Mouse (Mus musculus): ENCODE measurements at regions not wholly inside any gene's neighbourhood (a gene's known extent, or its start where the extent isn't known, plus 50 kb on each side); places are given as distances from the start of the nearest gene placed in this dataset.
"Not testable (repeated sequence)": the region's sequence is repeated elsewhere in the genome, so short reads cannot be mapped to it uniquely, and the experiment has no call there.

- TF ChIP-seq CTCF (IDR thresholded peaks at IDR 0.05; ENCODE audit: borderline replicate concordance, extremely low read depth, insufficient read depth, insufficient read length) = no peak
- TF ChIP-seq POLR2A (IDR thresholded peaks at IDR 0.05; ENCODE audit: borderline replicate concordance, extremely low read depth, insufficient read depth, insufficient read length, poor library complexity, severe bottlenecking) = no peak
- no peak for DNase-seq (ENCODE audit: low read depth)
Measured at GRCm38 (mm10) chr4:124393595-124393994, 217.0 kb downstream of the 3100002H09Rik start.

GRCm38 (mm10) chr4:124389067-124389466, 221.5 kb downstream of the 3100002H09Rik start:
- no peak for TF ChIP-seq CTCF (IDR thresholded peaks at IDR 0.05; ENCODE audit: borderline replicate concordance, extremely low read depth, insufficient read depth, insufficient read length)
- no peak for TF ChIP-seq POLR2A (IDR thresholded peaks at IDR 0.05; ENCODE audit: borderline replicate concordance, extremely low read depth, insufficient read depth, insufficient read length, poor library complexity, severe bottlenecking)
- DNase-seq (ENCODE audit: low read depth) = no peak

GRCm38 (mm10) chr4:124385106-124386055, 225.2 kb downstream of the 3100002H09Rik start:
- peak; percentile 11 for DNase-seq (ENCODE audit: low read depth)
- TF ChIP-seq POLR2A (IDR thresholded peaks at IDR 0.05; ENCODE audit: borderline replicate concordance, extremely low read depth, insufficient read depth, insufficient read length, poor library complexity, severe bottlenecking) = no peak
- TF ChIP-seq CTCF (IDR thresholded peaks at IDR 0.05; ENCODE audit: borderline replicate concordance, extremely low read depth, insufficient read depth, insufficient read length) = no peak

GRCm38 (mm10) chr4:124376504-124376903, 234.1 kb downstream of the 3100002H09Rik start:
- no peak for TF ChIP-seq POLR2A (IDR thresholded peaks at IDR 0.05; ENCODE audit: borderline replicate concordance, extremely low read depth, insufficient read depth, insufficient read length, poor library complexity, severe bottlenecking)
- TF ChIP-seq CTCF (IDR thresholded peaks at IDR 0.05; ENCODE audit: borderline replicate concordance, extremely low read depth, insufficient read depth, insufficient read length) = no peak
- no peak for DNase-seq (ENCODE audit: low read depth)

GRCm38 (mm10) chr4:124375581-124375980, 235.0 kb downstream of the 3100002H09Rik start:
- no peak for TF ChIP-seq POLR2A (IDR thresholded peaks at IDR 0.05; ENCODE audit: borderline replicate concordance, extremely low read depth, insufficient read depth, insufficient read length, poor library complexity, severe bottlenecking)
- no peak for TF ChIP-seq CTCF (IDR thresholded peaks at IDR 0.05; ENCODE audit: borderline replicate concordance, extremely low read depth, insufficient read depth, insufficient read length)
- peak; percentile 66 for DNase-seq (ENCODE audit: low read depth)

- no peak for DNase-seq (ENCODE audit: low read depth)
- TF ChIP-seq POLR2A (IDR thresholded peaks at IDR 0.05; ENCODE audit: borderline replicate concordance, extremely low read depth, insufficient read depth, insufficient read length, poor library complexity, severe bottlenecking) (no peak), CTCF (IDR thresholded peaks at IDR 0.05; ENCODE audit: borderline replicate concordance, extremely low read depth, insufficient read depth, insufficient read length) (no peak)
Measured at GRCm38 (mm10) chr4:124368831-124369230, 241.8 kb downstream of the 3100002H09Rik start.

GRCm38 (mm10) chr4:124368085-124368484, 242.5 kb downstream of the 3100002H09Rik start:
- TF ChIP-seq POLR2A (IDR thresholded peaks at IDR 0.05; ENCODE audit: borderline replicate concordance, extremely low read depth, insufficient read depth, insufficient read length, poor library complexity, severe bottlenecking) = no peak
- no peak for TF ChIP-seq CTCF (IDR thresholded peaks at IDR 0.05; ENCODE audit: borderline replicate concordance, extremely low read depth, insufficient read depth, insufficient read length)
- peak; percentile 50 for DNase-seq (ENCODE audit: low read depth)

GRCm38 (mm10) chr4:124360578-124360908, 250.1 kb downstream of the 3100002H09Rik start:
- TF ChIP-seq POLR2A (IDR thresholded peaks at IDR 0.05; ENCODE audit: borderline replicate concordance, extremely low read depth, insufficient read depth, insufficient read length, poor library complexity, severe bottlenecking) (no peak), CTCF (IDR thresholded peaks at IDR 0.05; ENCODE audit: borderline replicate concordance, extremely low read depth, insufficient read depth, insufficient read length) (no peak)
- no peak for DNase-seq (ENCODE audit: low read depth)

- DNase-seq (ENCODE audit: low read depth) = peak; percentile 89
- TF ChIP-seq CTCF (IDR thresholded peaks at IDR 0.05; ENCODE audit: borderline replicate concordance, extremely low read depth, insufficient read depth, insufficient read length) (no peak), POLR2A (IDR thresholded peaks at IDR 0.05; ENCODE audit: borderline replicate concordance, extremely low read depth, insufficient read depth, insufficient read length, poor library complexity, severe bottlenecking) (no peak)
Measured at GRCm38 (mm10) chr4:124359707-124360577, 250.7 kb downstream of the 3100002H09Rik start.

- DNase-seq (ENCODE audit: low read depth) = not testable (repeated sequence)
Measured at GRCm38 (mm10) chr4:124358456-124358855, 252.1 kb downstream of the 3100002H09Rik start.

GRCm38 (mm10) chr4:124350361-124350760, 260.2 kb downstream of the 3100002H09Rik start:
- DNase-seq (ENCODE audit: low read depth) = no peak
- TF ChIP-seq POLR2A (IDR thresholded peaks at IDR 0.05; ENCODE audit: borderline replicate concordance, extremely low read depth, insufficient read depth, insufficient read length, poor library complexity, severe bottlenecking) = no peak
- no peak for TF ChIP-seq CTCF (IDR thresholded peaks at IDR 0.05; ENCODE audit: borderline replicate concordance, extremely low read depth, insufficient read depth, insufficient read length)

Measured in brain, embryonic 14.5 days (tissue).